Mouse (Mus musculus) stomach, postnatal 0 days (tissue): Measurements from ENCODE around the gene Retreg3. TPM values are rescaled to one million over a fixed set of nuclear protein-coding genes. Genes with fewer than 3 reads are reported as not detected.

Source experiments
- ATAC-seq: fragments of 200-750 bp; cut with Nextera tagmentation; 2 replicates; pipeline ENCODE4 v1.8.0; 2017; ENCODE audit not compliant: low FRiP score, low TSS enrichment
- DNase-seq: peaks from one replicate; pipeline ENCODE4 v3.0.0-alpha.2; 2016; ENCODE audit warnings: low spot score
- H3K27ac ChIP-seq: fragments of 300-500 bp; sonication (generic); replicated peaks from 2 replicates; pipeline ENCODE4 v1.5.1; 2014; ENCODE audit warnings: mild to moderate bottlenecking, control low read depth
- H3K27me3 ChIP-seq: fragments of 300-500 bp; sonication (generic); 2 replicates; pipeline ENCODE4 v1.6.1; 2014; ENCODE audit warnings: low read length; ENCODE audit not compliant: control insufficient read depth, insufficient read depth
- H3K36me3 ChIP-seq: fragments of 300-500 bp; sonication (generic); 2 replicates; pipeline ENCODE4 v1.6.1; 2014; ENCODE audit warnings: low read length, mixed read lengths; ENCODE audit not compliant: control insufficient read depth, insufficient read depth
- H3K4me1 ChIP-seq: fragments of 300-500 bp; sonication (generic); replicated peaks from 2 replicates; pipeline ENCODE4 v1.6.1; 2014; ENCODE audit warnings: antibody characterized with exemption; ENCODE audit not compliant: control insufficient read depth, insufficient read depth
- H3K4me2 ChIP-seq: fragments of 300-500 bp; sonication (generic); replicated peaks from 2 replicates; pipeline ENCODE4 v1.6.1; 2014; ENCODE audit warnings: low read depth, mild to moderate bottlenecking, control low read depth, moderate library complexity
- H3K4me3 ChIP-seq: fragments of 300-500 bp; sonication (generic); 2 replicates; pipeline ENCODE4 v1.5.1; 2014; ENCODE audit warnings: low read depth, low read length, control low read depth
- H3K9ac ChIP-seq: fragments of 300-500 bp; sonication (generic); 2 replicates; pipeline ENCODE4 v1.6.1; 2014; ENCODE audit warnings: mild to moderate bottlenecking, low read length, control low read depth, mixed read lengths
- H3K9me3 ChIP-seq: fragments of 300-500 bp; sonication (generic); 2 replicates; pipeline ENCODE4 v1.6.1; 2016; ENCODE audit warnings: low read length; ENCODE audit not compliant: control insufficient read depth
- CTCF ChIP-seq: IDR thresholded peaks from 2 replicates; pipeline ENCODE4 v1.5.1; 2016; ENCODE audit warnings: antibody characterized with exemption, low read depth, mild to moderate bottlenecking, moderate library complexity
- EP300 ChIP-seq: optimal IDR thresholded peaks from 2 replicates; pipeline ENCODE3; 2016; ENCODE audit warnings: antibody characterized with exemption
- WGBS: fragments of 180-500 bp; shearing (Covaris S2); extraction: QIAGEN DNeasy Blood & Tissue Kit; methylation state at CpG from one replicate; pipeline ENCODE4 v1.1.7; 2014; 5-methylcytosine and 5-hydroxymethylcytosine counted together
- polyA plus RNA-seq: library from polyadenylated mRNA; unstranded; fragments of >200 nt; fragmentation: Nextera tagmentation; extraction: Ambion mirVana; gene quantifications from 2 replicates; pipeline ENCODE4 v1.2.1, GENCODE M21; 2015

The Retreg3 gene
- polyA plus RNA-seq, 1 experiment from 2014 or later: 16.1 TPM

GRCm38 (mm10) chr11:101103011-101103410 lies 16.7 kb downstream of the Retreg3 start:
- Histone ChIP-seq H3K9ac (no peak overlapping the region), H3K36me3 (peaks cover 30% of the 10 kb centered on the region), H3K27me3 (no peaks in the 10 kb centered on the region), H3K27ac (peak overlapping the region; percentile 80), H3K9me3 (no peaks in the 10 kb centered on the region), H3K4me2 (no peak overlapping the region), H3K4me1 (no peaks in the 10 kb centered on the region), H3K4me3 (no peak overlapping the region)
- 82% methylated on average over 5 of the region's 5 CpGs for WGBS
- peak; percentile 51; the same call in 1 of the 2 replicates for ATAC-seq
- TF ChIP-seq CTCF (no peak), EP300 (peak; percentile 79)
- no peak for DNase-seq

GRCm38 (mm10) chr11:101098231-101098630 lies 21.5 kb downstream of the Retreg3 start:
- Histone ChIP-seq H3K36me3 (peaks cover 38% of the 10 kb centered on the region), H3K27ac (no peak overlapping the region)

GRCm38 (mm10) chr11:101095314-101096024 lies 24.2 kb downstream of the Retreg3 start, which contains the start of gene Psmc3ip:
TSS of gene Psmc3ip (minus strand) at chr11:101095436.
- Histone ChIP-seq H3K27me3 (no peaks in the 10 kb centered on the region), H3K4me1 (no peaks in the 10 kb centered on the region; the same call in 1 of the 2 replicates), H3K36me3 (peaks cover 42% of the 10 kb centered on the region), H3K4me3 (peak within 1 kb of the TSS; percentile 64), H3K9ac (peak within 1 kb of the TSS; percentile 78), H3K4me2 (peak within 1 kb of the TSS; percentile 91), H3K27ac (peak within 1 kb of the TSS; percentile 93), H3K9me3 (no peaks in the 10 kb centered on the region)
- TF ChIP-seq EP300 (no peak), CTCF (peak; percentile 86)
- WGBS: under 1% methylated on average over 43 of the region's 43 CpGs
- ATAC-seq: peak; percentile 94
- peak; percentile 96 for DNase-seq

More at GRCm38 (mm10) chr11:101098231-101098630, 21.5 kb downstream of the Retreg3 start:
- TF ChIP-seq EP300 (no peak), CTCF (no peak)
- WGBS: 89% methylated on average over 8 of the region's 8 CpGs
- Histone ChIP-seq H3K4me2 (no peak overlapping the region), H3K4me3 (no peak overlapping the region), H3K9me3 (no peaks in the 10 kb centered on the region), H3K9ac (no peak overlapping the region), H3K27me3 (no peaks in the 10 kb centered on the region), H3K4me1 (no peaks in the 10 kb centered on the region; the same call in 1 of the 2 replicates)
- ATAC-seq: no peak
- no peak for DNase-seq

- DNase-seq (no peak), ATAC-seq (no peak)
- Histone ChIP-seq H3K9me3 (no peaks in the 10 kb centered on the region), H3K4me3 (peak overlapping the region; percentile 64), H3K9ac (peak overlapping the region; percentile 78), H3K4me1 (no peaks in the 10 kb centered on the region; the same call in 1 of the 2 replicates), H3K36me3 (peaks cover 45% of the 10 kb centered on the region), H3K27me3 (no peaks in the 10 kb centered on the region), H3K4me2 (peak overlapping the region; percentile 91), H3K27ac (peak overlapping the region; percentile 93)
- 1% methylated on average over 18 of the region's 18 CpGs for WGBS
- no peak for TF ChIP-seq CTCF
- TF ChIP-seq EP300: no peak
These were observed 24.8 kb downstream of the Retreg3 start for GRCm38 (mm10) chr11:101094930-101095313.

- Histone ChIP-seq H3K36me3 (peaks cover 27% of the 10 kb centered on the region), H3K27me3 (no peaks in the 10 kb centered on the region), H3K4me3 (no peak overlapping the region), H3K9ac (no peak overlapping the region), H3K4me1 (peaks cover 9% of the 10 kb centered on the region), H3K9me3 (no peaks in the 10 kb centered on the region), H3K27ac (no peak overlapping the region), H3K4me2 (no peak overlapping the region)
- no peak for DNase-seq
- WGBS: 83% methylated on average over 1 of the region's 1 CpGs
- no peak for TF ChIP-seq CTCF
- no peak for TF ChIP-seq EP300
- no peak for ATAC-seq
These were observed 29.8 kb downstream of the Retreg3 start for GRCm38 (mm10) chr11:101089931-101090330.

GRCm38 (mm10) chr11:101087682-101088055 lies 32.0 kb downstream of the Retreg3 start:
- Histone ChIP-seq H3K9ac (peak overlapping the region; percentile 85), H3K4me2 (peak overlapping the region; percentile 95), H3K36me3 (peaks cover 25% of the 10 kb centered on the region), H3K4me1 (peaks cover 9% of the 10 kb centered on the region), H3K27ac (peak overlapping the region; percentile 91), H3K27me3 (no peaks in the 10 kb centered on the region), H3K9me3 (no peaks in the 10 kb centered on the region), H3K4me3 (peak overlapping the region; percentile 78)
- DNase-seq: peak; percentile 66
- TF ChIP-seq CTCF (no peak), EP300 (no peak)
- peak; percentile 40 for ATAC-seq
- WGBS: 6% methylated on average over 8 of the region's 8 CpGs
